Mouse (Mus musculus): ENCODE measurements around the gene Cngb1. TPM values are rescaled to one million over a fixed set of nuclear protein-coding genes. Genes with fewer than 3 reads are reported as not detected.

The Cngb1 gene
- 0.73 and 0.94 TPM in 2 replicates for polyA plus RNA-seq (2015; fragmentation: Nextera tagmentation; extraction: Ambion mirVana)

DNA sequence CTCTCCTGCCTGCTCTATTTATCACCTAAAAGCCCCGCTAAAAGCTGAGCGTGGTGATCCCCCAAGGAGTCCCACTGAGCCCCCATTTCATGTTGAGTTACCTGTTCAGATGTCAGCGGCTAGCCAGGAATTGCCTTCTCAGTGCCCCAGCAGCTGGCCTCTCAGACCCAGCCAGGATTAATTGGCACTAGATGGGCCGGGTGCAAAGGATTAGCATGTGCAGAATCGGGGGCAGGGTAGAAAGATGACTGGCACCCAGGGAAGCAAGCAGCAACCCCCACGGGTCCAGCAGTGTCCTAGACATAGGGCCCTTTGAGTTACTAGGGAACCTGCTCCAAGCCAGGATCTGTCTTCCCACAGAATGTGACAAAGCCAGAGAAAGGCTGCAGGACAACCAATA lies at the start of gene Cngb1:
Gene Cngb1 (minus strand): TSS at position 155 of the 400 bp plus-strand sequence.
- no peak within 1 kb of the TSS for H3K9ac ChIP-seq
- H3K4me3 ChIP-seq (replicated peaks): no peak within 1 kb of the TSS
- no peaks in the 10 kb centered on the region for H3K4me1 ChIP-seq (replicated peaks)
- H3K4me2 ChIP-seq (replicated peaks): no peak within 1 kb of the TSS
- 48% methylated on average over 6 of the region's 6 CpGs for WGBS
- H3K27ac ChIP-seq: no peak within 1 kb of the TSS
- no peak for ATAC-seq
- H3K36me3 ChIP-seq: no peaks in the 10 kb centered on the region
- H3K27me3 ChIP-seq (replicated peaks): no peaks in the 10 kb centered on the region
- no peaks in the 10 kb centered on the region for H3K9me3 ChIP-seq

DNA sequence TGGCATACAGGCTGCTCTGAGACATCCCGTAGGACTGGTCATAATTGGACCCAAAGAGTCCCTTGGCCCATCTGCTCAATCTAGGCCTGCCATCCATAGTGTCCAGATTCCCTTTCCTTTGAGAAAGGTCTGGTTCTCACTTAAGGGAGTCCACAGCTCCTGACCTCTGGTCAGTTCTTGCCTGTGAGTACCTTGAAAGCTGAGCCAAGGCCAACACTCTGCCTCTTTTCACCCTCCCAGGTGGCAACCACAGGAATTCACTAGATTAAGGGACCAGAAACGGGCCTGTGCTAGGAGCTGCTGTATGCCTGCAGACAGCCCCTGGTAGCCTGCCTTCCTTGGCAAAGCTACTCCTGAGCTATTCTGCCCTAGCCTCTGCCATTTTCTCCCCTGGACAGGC lies 48.2 kb upstream of the Cngb1 start:
- Histone ChIP-seq H3K27ac (no peak overlapping the region), H3K27me3 (replicated peaks) (no peaks in the 10 kb centered on the region), H3K36me3 (no peaks in the 10 kb centered on the region), H3K4me2 (replicated peaks) (peak overlapping the region; percentile 95), H3K4me3 (replicated peaks) (no peak overlapping the region), H3K9ac (no peak overlapping the region), H3K9me3 (no peaks in the 10 kb centered on the region), H3K4me1 (replicated peaks) (peaks cover 40% of the 10 kb centered on the region)
- ATAC-seq: no peak
- WGBS: 89% methylated on average over 2 of the region's 2 CpGs

DNA sequence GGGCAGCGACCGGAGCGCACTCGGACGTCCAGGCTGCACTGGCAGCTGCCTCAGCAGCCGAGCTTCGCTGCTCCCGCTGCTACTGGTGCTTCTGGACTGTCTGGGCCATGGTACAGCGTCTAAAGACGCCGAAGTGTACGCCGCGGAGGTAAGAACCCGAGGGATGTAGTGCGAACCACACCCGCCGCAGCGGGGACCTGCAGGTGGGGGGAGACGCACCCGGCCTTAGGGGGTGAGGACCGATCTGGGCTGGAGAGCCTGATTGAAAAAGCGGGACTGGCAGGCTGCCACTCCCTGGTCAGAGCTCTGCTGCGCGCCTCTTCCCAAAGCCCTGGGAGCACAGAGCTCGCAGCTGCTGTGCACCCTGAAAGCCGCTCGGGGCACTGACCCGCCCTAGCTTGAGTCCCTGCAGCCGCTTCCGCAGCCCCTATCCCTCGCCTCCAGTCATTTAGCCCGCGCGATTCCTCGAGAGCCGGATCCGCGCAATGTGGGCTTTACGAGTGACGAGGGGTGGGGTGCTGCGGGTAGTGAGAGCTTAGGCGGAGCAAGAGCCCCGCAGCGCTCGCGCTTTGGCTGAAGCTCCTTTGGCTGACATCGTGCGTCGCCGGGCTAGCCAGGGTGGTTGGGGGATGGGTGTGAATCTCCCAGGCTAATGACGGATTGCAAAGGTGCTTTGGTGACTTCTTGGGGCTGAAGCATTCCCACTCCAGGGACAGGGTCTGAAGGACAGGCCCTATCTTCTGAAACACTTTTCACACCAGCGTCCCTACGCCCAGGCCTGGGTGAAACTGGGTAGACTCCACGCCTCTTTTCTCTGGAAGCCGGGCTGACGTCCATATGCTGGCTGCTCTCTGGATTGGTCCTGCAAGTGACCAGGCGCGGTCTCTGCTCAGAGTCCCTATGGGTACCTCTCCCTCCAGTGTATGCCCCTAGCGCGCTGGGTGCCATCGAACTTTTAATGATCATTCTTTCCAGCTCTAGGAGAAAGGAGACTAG lies 46.8 kb upstream of the Cngb1 start:
- Histone ChIP-seq H3K4me2 (replicated peaks) (peak overlapping the region; percentile 95), H3K9me3 (no peaks in the 10 kb centered on the region), H3K4me3 (replicated peaks) (peak overlapping the region; percentile 59), H3K4me1 (replicated peaks) (peaks cover 36% of the 10 kb centered on the region), H3K27me3 (replicated peaks) (no peaks in the 10 kb centered on the region), H3K9ac (peak overlapping the region; percentile 80), H3K27ac (peak overlapping the region; percentile 70), H3K36me3 (no peaks in the 10 kb centered on the region)
- peak; percentile 57 for ATAC-seq
- 2% methylated on average over 62 of the region's 62 CpGs for WGBS

DNA sequence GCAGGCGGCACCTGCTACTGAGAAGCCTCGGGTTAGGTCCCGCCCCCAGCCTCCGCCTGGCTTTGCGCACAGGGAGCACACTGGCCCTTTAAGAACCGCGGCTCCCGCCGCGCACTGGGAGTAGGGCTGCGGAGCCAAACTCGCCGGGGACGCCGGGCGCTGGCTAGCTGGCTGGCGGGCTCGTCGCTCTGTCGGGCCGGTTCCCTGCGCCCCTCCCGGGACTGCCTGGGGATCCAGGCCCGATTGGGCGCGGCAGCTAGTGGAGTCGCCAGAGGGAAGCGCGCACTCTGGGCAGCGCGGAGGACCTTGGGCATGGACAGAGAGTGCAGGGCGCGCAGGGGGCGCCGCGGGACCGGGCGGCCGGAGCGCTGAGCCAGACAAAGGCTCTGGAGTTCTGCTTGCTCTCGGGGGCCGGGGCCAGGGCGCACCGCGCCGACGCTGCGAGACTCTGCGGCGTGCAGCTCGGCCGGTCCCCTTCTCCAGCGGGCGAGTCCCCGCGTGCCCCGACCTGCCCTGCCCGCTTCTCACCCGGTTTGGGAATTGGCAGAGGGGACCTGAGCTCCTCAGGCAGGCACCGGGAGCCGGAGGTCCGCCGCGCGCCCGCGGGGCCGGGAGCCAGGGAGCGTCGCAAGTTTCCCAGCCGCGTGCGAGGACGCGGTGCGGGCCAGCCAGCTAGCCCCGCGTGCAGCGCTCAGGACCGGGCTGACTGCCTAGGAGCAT lies 45.9 kb upstream of the Cngb1 start, which contains the start of gene Mmp15:
Gene Mmp15 (plus strand): TSS at position 118 of the 720 bp plus-strand sequence.
- no peaks in the 10 kb centered on the region for H3K9me3 ChIP-seq
- H3K36me3 ChIP-seq: no peaks in the 10 kb centered on the region
- peak within 1 kb of the TSS; percentile 80 for H3K9ac ChIP-seq
- H3K27ac ChIP-seq: peak within 1 kb of the TSS; percentile 70
- under 1% methylated on average over 78 of the region's 80 CpGs for WGBS
- H3K4me1 ChIP-seq (replicated peaks): peaks cover 34% of the 10 kb centered on the region
- peak within 1 kb of the TSS; percentile 95 for H3K4me2 ChIP-seq (replicated peaks)
- peak within 1 kb of the TSS; percentile 59 for H3K4me3 ChIP-seq (replicated peaks)
- no peaks in the 10 kb centered on the region for H3K27me3 ChIP-seq (replicated peaks)
- peak; percentile 83 for ATAC-seq

DNA sequence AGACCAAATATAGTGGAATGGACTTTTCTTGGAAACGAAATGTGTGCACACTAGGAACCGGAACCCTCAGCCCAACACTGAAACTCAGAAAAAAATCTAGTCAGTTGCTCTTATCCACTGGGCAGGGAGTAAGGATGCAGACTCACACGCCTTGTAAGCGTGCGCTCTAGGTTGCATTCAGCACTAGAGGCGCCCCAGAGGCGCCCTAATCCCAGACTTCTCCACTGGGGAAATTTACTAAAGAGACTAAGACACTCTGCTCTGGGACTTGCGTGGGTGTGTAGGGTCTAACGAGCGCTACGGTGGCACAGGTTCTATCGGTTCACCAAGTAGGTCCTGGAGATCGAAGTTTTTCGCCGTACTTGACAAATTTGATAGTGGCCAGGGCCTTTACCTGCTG lies 45.1 kb upstream of the Cngb1 start:
- no peaks in the 10 kb centered on the region for H3K9me3 ChIP-seq
- H3K4me1 ChIP-seq (replicated peaks): peaks cover 33% of the 10 kb centered on the region
- peak overlapping the region; percentile 70; the same call in 1 of the 2 replicates for H3K27ac ChIP-seq
- no peaks in the 10 kb centered on the region for H3K36me3 ChIP-seq
- H3K4me3 ChIP-seq (replicated peaks): peak overlapping the region; percentile 59
- peak; percentile 48 for ATAC-seq
- peak overlapping the region; percentile 80 for H3K9ac ChIP-seq
- no peaks in the 10 kb centered on the region for H3K27me3 ChIP-seq (replicated peaks)
- H3K4me2 ChIP-seq (replicated peaks): peak overlapping the region; percentile 95
- WGBS: 4% methylated on average over 15 of the region's 15 CpGs

DNA sequence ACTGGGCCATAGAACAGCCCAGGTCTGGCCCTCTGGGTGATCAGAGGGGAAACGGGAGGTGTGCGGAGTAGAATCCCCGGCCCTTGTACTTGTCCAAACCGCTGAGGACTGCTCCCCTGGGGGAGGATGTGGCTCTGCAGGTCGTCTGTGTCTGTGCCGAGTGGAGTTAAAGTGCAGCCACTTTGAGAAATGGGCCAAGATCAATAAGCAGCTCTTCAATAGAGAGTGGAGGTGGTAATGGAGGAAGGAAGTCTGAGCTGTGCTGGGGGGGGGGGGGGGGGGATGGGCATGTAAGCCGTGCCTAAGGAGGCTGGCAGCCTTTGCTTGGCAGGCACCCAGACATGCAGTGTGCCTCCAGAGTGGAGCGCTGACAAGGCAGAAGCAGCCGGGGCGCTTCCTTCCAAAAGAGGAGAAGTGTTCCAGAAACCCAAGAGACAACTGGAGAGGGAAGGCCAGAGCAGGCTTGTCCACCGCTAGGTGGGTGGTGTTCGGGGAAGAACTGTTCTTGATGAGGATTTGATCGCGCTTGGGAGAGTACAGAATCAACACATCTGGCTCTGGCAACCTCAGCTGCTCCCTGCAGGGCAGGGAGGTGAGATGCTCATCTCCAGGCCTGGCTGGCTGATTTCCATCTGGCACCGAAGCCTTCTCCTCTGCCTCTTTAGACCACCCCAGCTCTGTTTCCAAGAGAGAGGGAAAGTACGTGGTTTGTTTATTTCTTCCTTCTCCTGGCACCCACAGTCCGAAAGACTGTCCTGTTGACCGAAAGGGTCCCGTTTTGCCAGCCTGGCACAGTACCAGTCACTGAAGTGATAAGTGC lies 42.6 kb upstream of the Cngb1 start:
- ATAC-seq: no peak
- Histone ChIP-seq H3K4me1 (replicated peaks) (peaks cover 28% of the 10 kb centered on the region), H3K9ac (no peak overlapping the region), H3K36me3 (peaks cover 7% of the 10 kb centered on the region; the same call in 1 of the 2 replicates), H3K27ac (peak overlapping the region; percentile 36; the same call in 1 of the 2 replicates), H3K4me2 (replicated peaks) (peak overlapping the region; percentile 14; the same call in 1 of the 2 replicates), H3K9me3 (no peaks in the 10 kb centered on the region), H3K4me3 (replicated peaks) (no peak overlapping the region), H3K27me3 (replicated peaks) (no peaks in the 10 kb centered on the region)
- 53% methylated on average over 19 of the region's 19 CpGs for WGBS

DNA sequence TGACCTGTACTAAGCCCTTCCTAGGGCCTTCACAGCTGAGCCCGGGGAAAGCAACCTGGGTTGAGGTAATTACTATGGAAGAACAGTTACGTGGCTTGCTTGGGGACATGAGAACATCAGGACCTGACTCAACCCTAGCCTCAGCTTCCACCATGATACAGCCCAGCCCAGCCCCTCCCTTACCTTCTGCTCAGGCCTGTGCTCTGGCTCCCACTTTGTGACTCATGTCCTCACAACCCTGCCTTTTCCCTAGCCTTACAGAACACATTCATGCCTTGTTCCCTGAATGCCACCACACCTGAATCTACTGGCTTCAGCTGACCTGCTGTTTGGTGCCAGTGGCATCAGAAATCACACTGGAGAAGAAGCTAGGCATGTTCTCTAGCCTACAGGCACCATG lies 42.0 kb upstream of the Cngb1 start:
- no peak overlapping the region for H3K4me3 ChIP-seq (replicated peaks)
- H3K9me3 ChIP-seq: no peaks in the 10 kb centered on the region
- 88% methylated on average over 2 of the region's 2 CpGs for WGBS
- H3K36me3 ChIP-seq: peaks cover 13% of the 10 kb centered on the region; the same call in 1 of the 2 replicates
- H3K27me3 ChIP-seq (replicated peaks): no peaks in the 10 kb centered on the region
- no peak for ATAC-seq
- no peak overlapping the region for H3K9ac ChIP-seq
- no peak overlapping the region for H3K4me2 ChIP-seq (replicated peaks)
- H3K4me1 ChIP-seq (replicated peaks): peaks cover 22% of the 10 kb centered on the region
- 0 out of 2 replicates have a peak overlapping the region, but pooled peaks have one; percentile 33 for H3K27ac ChIP-seq

DNA sequence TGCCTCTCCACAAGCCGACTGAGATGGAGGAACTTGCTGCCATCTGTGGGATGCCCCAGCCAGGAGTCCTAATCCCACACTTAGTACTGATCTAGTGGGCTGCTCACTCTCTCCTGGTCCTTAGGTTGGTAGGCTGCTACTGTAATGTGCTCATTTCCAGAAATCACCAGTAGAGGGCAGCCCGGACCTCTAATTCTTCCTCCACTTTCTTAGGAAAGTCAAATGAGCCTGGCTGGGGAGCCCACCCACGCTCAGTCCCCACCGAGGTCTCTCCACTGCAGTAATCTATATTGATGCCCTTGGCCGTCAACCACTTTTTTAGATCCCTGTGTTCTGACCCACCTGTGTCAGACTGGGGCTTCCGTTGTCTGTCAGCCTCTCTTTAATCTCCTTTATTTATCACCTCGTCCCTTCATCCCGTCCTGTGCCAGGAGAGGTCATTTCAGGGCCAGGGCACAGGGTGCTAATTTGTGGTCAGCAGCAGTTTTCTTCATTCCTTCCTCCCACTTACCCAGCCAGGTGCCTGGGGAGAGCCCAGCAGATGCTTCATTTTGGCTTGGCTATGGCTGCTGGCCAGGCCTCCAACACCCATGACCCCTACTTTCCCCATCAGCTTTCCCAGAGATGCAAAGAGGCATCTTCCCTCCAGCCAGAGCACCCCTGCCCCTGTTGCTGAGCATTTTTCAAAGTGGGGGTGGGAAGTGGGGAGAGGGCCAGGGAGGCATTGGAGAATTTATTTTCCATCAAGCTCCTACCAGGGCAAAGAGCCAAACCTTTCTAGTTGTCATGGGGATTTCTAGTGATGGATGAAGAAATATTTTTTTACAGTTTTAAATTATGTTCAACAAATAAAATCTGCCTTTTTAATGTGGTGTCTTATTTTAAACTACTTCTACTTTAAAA lies 40.5 kb upstream of the Cngb1 start:
- Histone ChIP-seq H3K27me3 (replicated peaks) (no peaks in the 10 kb centered on the region), H3K4me3 (replicated peaks) (no peak overlapping the region), H3K36me3 (peaks cover 14% of the 10 kb centered on the region; the same call in 1 of the 2 replicates), H3K4me1 (replicated peaks) (peaks cover 16% of the 10 kb centered on the region), H3K4me2 (replicated peaks) (no peak overlapping the region), H3K27ac (no peak overlapping the region), H3K9me3 (no peaks in the 10 kb centered on the region), H3K9ac (no peak overlapping the region)
- 18% methylated on average over 8 of the region's 8 CpGs for WGBS
- no peak; the same call in 1 of the 2 replicates for ATAC-seq

DNA sequence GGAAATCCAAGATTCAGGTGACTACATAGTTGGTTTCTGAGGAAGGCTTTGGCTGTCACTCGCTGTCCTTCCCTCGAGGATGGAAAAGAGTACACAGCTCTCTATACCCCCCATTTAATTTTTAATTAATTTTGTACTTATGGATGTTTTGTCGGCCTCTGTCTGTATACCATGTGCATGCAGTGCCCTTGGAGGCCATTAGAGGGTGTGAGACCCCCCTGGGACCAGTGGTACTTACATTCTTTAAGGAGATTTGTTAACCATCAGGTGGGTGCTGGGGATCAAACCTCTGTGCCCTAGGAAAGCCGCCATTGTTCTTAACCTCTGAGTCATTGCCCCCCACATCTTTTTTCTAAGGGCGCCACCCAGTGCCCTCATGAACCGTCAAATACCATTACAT lies 38.3 kb upstream of the Cngb1 start:
- Histone ChIP-seq H3K36me3 (peaks cover 14% of the 10 kb centered on the region; the same call in 1 of the 2 replicates), H3K27ac (no peak overlapping the region), H3K9me3 (no peaks in the 10 kb centered on the region), H3K4me2 (replicated peaks) (no peak overlapping the region), H3K9ac (no peak overlapping the region), H3K4me1 (replicated peaks) (peaks cover 4% of the 10 kb centered on the region; the same call in 1 of the 2 replicates), H3K27me3 (replicated peaks) (no peaks in the 10 kb centered on the region), H3K4me3 (replicated peaks) (no peak overlapping the region)
- no peak for ATAC-seq
- WGBS: 78% methylated on average over 6 of the region's 6 CpGs

DNA sequence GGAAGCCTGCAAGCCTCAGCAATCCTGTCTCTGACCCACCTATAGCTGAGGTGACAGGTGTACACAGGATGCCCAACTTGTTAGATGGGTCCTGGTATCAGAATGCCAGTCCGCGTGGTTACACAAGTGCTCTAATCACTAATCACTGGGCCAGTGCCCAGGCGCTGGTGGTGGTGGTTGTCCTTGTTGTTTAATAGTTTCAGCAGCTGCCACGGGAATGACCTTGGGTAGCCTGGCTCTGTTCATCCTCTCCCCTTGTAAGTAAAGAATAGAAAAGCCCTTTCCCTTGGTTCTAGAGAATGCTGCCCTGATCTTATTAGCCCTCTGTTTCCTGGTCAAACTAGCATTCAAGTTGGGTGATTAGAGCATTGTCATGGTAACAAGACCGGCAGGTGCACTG lies 35.3 kb upstream of the Cngb1 start:
- H3K4me3 ChIP-seq (replicated peaks): no peak overlapping the region
- no peaks in the 10 kb centered on the region for H3K4me1 ChIP-seq (replicated peaks)
- no peaks in the 10 kb centered on the region for H3K9me3 ChIP-seq
- H3K27ac ChIP-seq: no peak overlapping the region
- no peak overlapping the region for H3K9ac ChIP-seq
- H3K4me2 ChIP-seq (replicated peaks): no peak overlapping the region
- peaks cover 23% of the 10 kb centered on the region for H3K36me3 ChIP-seq
- WGBS: 63% methylated on average over 5 of the region's 5 CpGs
- ATAC-seq: 0 out of 2 replicates have a peak, but pooled peaks have one; percentile 21
- H3K27me3 ChIP-seq (replicated peaks): no peaks in the 10 kb centered on the region

DNA sequence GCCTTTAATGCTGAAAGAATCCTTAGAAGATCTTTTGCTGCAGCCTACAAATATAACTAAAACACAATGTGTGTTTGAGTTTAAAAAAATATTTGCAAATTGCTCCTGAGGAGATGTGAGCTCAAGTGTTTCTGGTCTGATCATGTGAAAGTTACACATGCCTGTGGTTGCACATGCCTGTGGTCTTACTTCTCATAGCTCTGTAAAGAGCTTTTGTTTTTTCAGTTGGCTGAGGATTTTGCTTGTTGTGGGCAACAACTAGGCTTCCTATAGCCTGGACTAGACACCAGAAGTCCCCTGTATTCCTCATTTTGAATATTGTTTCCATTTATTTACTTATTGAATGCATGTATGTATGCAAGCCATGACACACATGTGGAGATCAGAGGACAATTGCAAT lies 30.0 kb upstream of the Cngb1 start:
- no peak overlapping the region for H3K27ac ChIP-seq
- peaks cover 12% of the 10 kb centered on the region; the same call in 1 of the 2 replicates for H3K36me3 ChIP-seq
- H3K9me3 ChIP-seq: no peaks in the 10 kb centered on the region
- H3K4me2 ChIP-seq (replicated peaks): no peak overlapping the region
- H3K4me1 ChIP-seq (replicated peaks): 0 out of 2 replicates have a peak, but pooled peaks cover 3% of the 10 kb centered on the region
- no peak overlapping the region for H3K4me3 ChIP-seq (replicated peaks)
- ATAC-seq: no peak
- H3K9ac ChIP-seq: no peak overlapping the region
- no peaks in the 10 kb centered on the region for H3K27me3 ChIP-seq (replicated peaks)

Data from intestine, embryonic 15.5 days (tissue).